Mouse (Mus musculus) heart, embryonic 13.5 days (tissue): ENCODE measurements at regions not wholly inside any gene's neighbourhood (a gene's known extent, or its start where the extent isn't known, plus 50 kb on each side); places are given as distances from the start of the nearest gene placed in this dataset.
A peak's percentile ranks its signal among the peaks of the same experiment; 100 is the strongest.

Experiments
- ATAC-seq: fragments of 200-750 bp; cut with Nextera tagmentation; 2 replicates; pipeline ENCODE4 v1.8.0; 2017; ENCODE audit warnings: moderate TSS enrichment; ENCODE audit not compliant: insufficient number of reproducible peaks, low FRiP score, low TSS enrichment; ENCODE audit errors: extremely low read depth
- H3K27ac ChIP-seq: fragments of 300-500 bp; sonication (generic); replicated peaks from 2 replicates; pipeline ENCODE4 v1.5.1; 2015; ENCODE audit warnings: moderate library complexity, mild to moderate bottlenecking, inconsistent platforms
- H3K27me3 ChIP-seq: fragments of 300-500 bp; sonication (generic); replicated peaks from 2 replicates; pipeline ENCODE4 v1.6.1; 2015; ENCODE audit warnings: mild to moderate bottlenecking, inconsistent platforms
- H3K36me3 ChIP-seq: fragments of 300-500 bp; sonication (generic); 2 replicates; pipeline ENCODE4 v1.6.1; 2015; ENCODE audit warnings: mild to moderate bottlenecking, inconsistent platforms
- H3K4me1 ChIP-seq: fragments of 300-500 bp; sonication (generic); 2 replicates; pipeline ENCODE4 v1.6.1; 2015; ENCODE audit warnings: inconsistent platforms
- H3K4me2 ChIP-seq: fragments of 300-500 bp; sonication (generic); 2 replicates; pipeline ENCODE4 v1.6.1; 2015; ENCODE audit warnings: inconsistent platforms, mild to moderate bottlenecking, moderate library complexity
- H3K4me3 ChIP-seq: fragments of 300-500 bp; sonication (generic); 2 replicates; pipeline ENCODE4 v1.5.1; 2015; ENCODE audit warnings: moderate library complexity, mild to moderate bottlenecking, inconsistent platforms
- H3K9ac ChIP-seq: fragments of 300-500 bp; sonication (generic); 2 replicates; pipeline ENCODE4 v1.6.1; 2015; ENCODE audit warnings: inconsistent platforms, mild to moderate bottlenecking, moderate library complexity
- H3K9me3 ChIP-seq: fragments of 300-500 bp; sonication (generic); 2 replicates; pipeline ENCODE4 v1.6.1; 2016; ENCODE audit warnings: inconsistent platforms
- WGBS: fragments of 180-500 bp; shearing (Covaris S2); methylation state at CpG from one replicate; pipeline ENCODE4 v1.1.7; 2015; ENCODE audit warnings: mixed read lengths; 5-methylcytosine and 5-hydroxymethylcytosine counted together

GRCm38 (mm10) chr3:21296581-21297110 is 779.8 kb upstream of the Tbl1xr1 start:
- no peak overlapping the region for H3K4me3 ChIP-seq
- ATAC-seq: no peak
- H3K27ac ChIP-seq: no peak overlapping the region
- no peak overlapping the region for H3K9ac ChIP-seq
- peaks cover 9% of the 10 kb centered on the region; the same call in 1 of the 2 replicates for H3K4me1 ChIP-seq
- no peaks in the 10 kb centered on the region for H3K36me3 ChIP-seq
- no peak overlapping the region for H3K4me2 ChIP-seq
- H3K27me3 ChIP-seq: no peaks in the 10 kb centered on the region
- WGBS: 38% methylated on average over 1 of the region's 1 CpGs
- H3K9me3 ChIP-seq: no peaks in the 10 kb centered on the region

GRCm38 (mm10) chr3:21325329-21325896 is 751.0 kb upstream of the Tbl1xr1 start:
- no peak overlapping the region for H3K4me3 ChIP-seq
- whole genome bisulfite sequencing: 54% methylated on average over 4 of the region's 4 CpGs
- ATAC-seq: no peak

GRCm38 (mm10) chr3:21341916-21342315 is 734.5 kb upstream of the Tbl1xr1 start:
- H3K36me3 ChIP-seq: no peaks in the 10 kb centered on the region
- H3K4me2 ChIP-seq: no peak overlapping the region
- no peak overlapping the region for H3K9ac ChIP-seq
- no peaks in the 10 kb centered on the region for H3K4me1 ChIP-seq
- ATAC-seq: no peak
- no peak overlapping the region for H3K4me3 ChIP-seq
- no peak overlapping the region for H3K27ac ChIP-seq
- no peaks in the 10 kb centered on the region for H3K27me3 ChIP-seq
- no peaks in the 10 kb centered on the region for H3K9me3 ChIP-seq

More at GRCm38 (mm10) chr3:21325329-21325896, 751.0 kb upstream of the Tbl1xr1 start:
- Histone ChIP-seq H3K4me1 (no peaks in the 10 kb centered on the region), H3K36me3 (no peaks in the 10 kb centered on the region), H3K27ac (no peak overlapping the region), H3K9me3 (no peaks in the 10 kb centered on the region), H3K27me3 (no peaks in the 10 kb centered on the region), H3K9ac (no peak overlapping the region), H3K4me2 (no peak overlapping the region)

GRCm38 (mm10) chr3:21343095-21343494 is 733.4 kb upstream of the Tbl1xr1 start:
- H3K9me3 ChIP-seq: no peaks in the 10 kb centered on the region
- ATAC-seq: no peak
- H3K27ac ChIP-seq: no peak overlapping the region
- H3K9ac ChIP-seq: no peak overlapping the region
- H3K36me3 ChIP-seq: no peaks in the 10 kb centered on the region
- no peak overlapping the region for H3K4me2 ChIP-seq
- H3K27me3 ChIP-seq: no peaks in the 10 kb centered on the region
- no peak overlapping the region for H3K4me3 ChIP-seq
- WGBS: 89% methylated on average over 1 of the region's 1 CpGs
- H3K4me1 ChIP-seq: no peaks in the 10 kb centered on the region

GRCm38 (mm10) chr3:21349421-21349820 is 727.0 kb upstream of the Tbl1xr1 start:
- H3K4me3 ChIP-seq: no peak overlapping the region
- no peaks in the 10 kb centered on the region for H3K27me3 ChIP-seq
- H3K4me1 ChIP-seq: peaks cover 8% of the 10 kb centered on the region; the same call in 1 of the 2 replicates
- no peak overlapping the region for H3K4me2 ChIP-seq
- H3K9ac ChIP-seq: no peak overlapping the region
- H3K36me3 ChIP-seq: no peaks in the 10 kb centered on the region
- peak overlapping the region; percentile 66 for H3K27ac ChIP-seq
- no peak for ATAC-seq
- H3K9me3 ChIP-seq: no peaks in the 10 kb centered on the region
- WGBS: 53% methylated on average over 3 of the region's 3 CpGs

- Histone ChIP-seq H3K27me3 (no peaks in the 10 kb centered on the region), H3K4me1 (0 out of 2 replicates have a peak, but pooled peaks cover 6% of the 10 kb centered on the region), H3K9me3 (no peaks in the 10 kb centered on the region), H3K9ac (no peak overlapping the region), H3K36me3 (no peaks in the 10 kb centered on the region), H3K27ac (no peak overlapping the region), H3K4me2 (no peak overlapping the region), H3K4me3 (no peak overlapping the region)
- 59% methylated on average over 3 of the region's 3 CpGs for WGBS
- ATAC-seq: no peak
These were observed 720.3 kb upstream of the Tbl1xr1 start for GRCm38 (mm10) chr3:21356150-21356549.

- H3K27ac ChIP-seq: no peak overlapping the region
- WGBS: 65% methylated on average over 6 of the region's 6 CpGs
- H3K4me2 ChIP-seq: no peak overlapping the region
- H3K9ac ChIP-seq: no peak overlapping the region
- no peaks in the 10 kb centered on the region for H3K36me3 ChIP-seq
- H3K4me3 ChIP-seq: no peak overlapping the region
- no peak for ATAC-seq
- no peaks in the 10 kb centered on the region for H3K27me3 ChIP-seq
- H3K9me3 ChIP-seq: no peaks in the 10 kb centered on the region
- H3K4me1 ChIP-seq: 0 out of 2 replicates have a peak, but pooled peaks cover 6% of the 10 kb centered on the region
These were observed 719.4 kb upstream of the Tbl1xr1 start for GRCm38 (mm10) chr3:21356831-21357712.

- Histone ChIP-seq H3K36me3 (no peaks in the 10 kb centered on the region), H3K4me2 (no peak overlapping the region), H3K27ac (no peak overlapping the region), H3K27me3 (no peaks in the 10 kb centered on the region), H3K4me1 (0 out of 2 replicates have a peak, but pooled peaks cover 6% of the 10 kb centered on the region), H3K4me3 (no peak overlapping the region), H3K9me3 (no peaks in the 10 kb centered on the region), H3K9ac (no peak overlapping the region)
- no peak for ATAC-seq
- WGBS: 74% methylated on average over 6 of the region's 6 CpGs
These were observed 718.4 kb upstream of the Tbl1xr1 start for GRCm38 (mm10) chr3:21358068-21358467.

GRCm38 (mm10) chr3:21361069-21361468 is 715.4 kb upstream of the Tbl1xr1 start:
- whole genome bisulfite sequencing: 77% methylated on average over 3 of the region's 3 CpGs
- Histone ChIP-seq H3K9ac (no peak overlapping the region), H3K4me1 (0 out of 2 replicates have a peak, but pooled peaks cover 6% of the 10 kb centered on the region), H3K36me3 (no peaks in the 10 kb centered on the region), H3K4me2 (no peak overlapping the region), H3K9me3 (no peaks in the 10 kb centered on the region), H3K4me3 (no peak overlapping the region), H3K27ac (no peak overlapping the region), H3K27me3 (no peaks in the 10 kb centered on the region)
- no peak for ATAC-seq

- ATAC-seq: no peak
- H3K27me3 ChIP-seq: no peaks in the 10 kb centered on the region
- peaks cover 2% of the 10 kb centered on the region; the same call in 1 of the 2 replicates for H3K9me3 ChIP-seq
- peaks cover 7% of the 10 kb centered on the region; the same call in 1 of the 2 replicates for H3K4me1 ChIP-seq
- no peak overlapping the region for H3K9ac ChIP-seq
- 84% methylated on average over 2 of the region's 2 CpGs for WGBS
- no peak overlapping the region for H3K4me2 ChIP-seq
- no peaks in the 10 kb centered on the region for H3K36me3 ChIP-seq
- H3K4me3 ChIP-seq: no peak overlapping the region
- H3K27ac ChIP-seq: no peak overlapping the region
These were observed 696.6 kb upstream of the Tbl1xr1 start for GRCm38 (mm10) chr3:21379816-21380215.

GRCm38 (mm10) chr3:21381072-21381471 is 695.4 kb upstream of the Tbl1xr1 start:
- Histone ChIP-seq H3K9ac (no peak overlapping the region), H3K36me3 (no peaks in the 10 kb centered on the region), H3K4me3 (no peak overlapping the region), H3K27me3 (no peaks in the 10 kb centered on the region), H3K9me3 (peaks cover 2% of the 10 kb centered on the region; the same call in 1 of the 2 replicates), H3K27ac (no peak overlapping the region), H3K4me2 (no peak overlapping the region), H3K4me1 (peaks cover 7% of the 10 kb centered on the region; the same call in 1 of the 2 replicates)
- no peak for ATAC-seq
- WGBS: 50% methylated on average over 3 of the region's 3 CpGs
